Mouse (Mus musculus): Measurements from ENCODE around the gene Tbc1d15.

Gene Tbc1d15

DNA sequence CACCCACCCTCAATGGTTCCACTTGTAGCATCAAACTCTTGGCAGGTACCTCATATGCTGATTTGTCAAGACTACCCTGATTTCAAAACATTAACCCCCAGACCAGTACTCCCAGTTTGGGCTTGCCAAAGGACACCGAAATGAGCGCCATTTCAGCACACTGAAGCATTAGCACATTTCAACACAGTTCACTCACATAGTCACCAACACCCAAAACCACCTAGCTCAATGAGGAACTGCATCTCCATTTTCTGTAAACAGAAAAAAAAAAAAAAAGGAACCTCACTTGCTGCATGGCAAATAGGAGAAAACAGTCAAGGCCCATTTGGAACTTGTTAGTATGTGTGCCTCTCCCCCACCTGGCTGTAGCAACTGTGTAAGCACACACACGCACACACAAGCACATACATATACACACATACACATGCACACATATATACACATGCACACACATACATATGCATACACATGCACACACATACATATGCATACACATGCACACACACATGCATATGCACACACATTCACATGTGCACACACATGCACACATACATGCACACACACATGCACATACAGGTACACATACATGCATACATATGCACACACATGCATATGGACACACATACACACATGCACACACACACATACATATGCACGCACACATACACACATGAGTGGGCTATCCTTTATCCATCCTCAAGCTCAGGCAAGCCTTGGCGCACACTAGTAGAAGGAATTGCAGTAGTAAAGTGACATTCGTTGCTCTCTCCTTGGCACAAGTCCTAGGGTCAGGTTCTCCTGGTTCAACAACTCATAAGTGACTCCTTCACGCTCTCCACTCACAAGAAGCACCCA, 80.5 kb downstream of the Tbc1d15 start:
- peaks cover 11% of the 10 kb centered on the region for H3K9me3 ChIP-seq (ENCODE audit: low read length)
- TF ChIP-seq CTCF (conservative IDR thresholded peaks at IDR 0.05; ENCODE audit: low read length): no peak
- TF ChIP-seq NANOG (IDR thresholded peaks at IDR 0.05; ENCODE audit: borderline replicate concordance, low read length): no peak
- no peak for TF ChIP-seq POU5F1 (IDR thresholded peaks at IDR 0.05; ENCODE audit: borderline replicate concordance, low read length)
- no peak overlapping the region for H3K4me3 ChIP-seq (replicated peaks; ENCODE audit: low read length)
- peaks cover 14% of the 10 kb centered on the region for H3K4me1 ChIP-seq (replicated peaks; ENCODE audit: low read depth, low read length)
- no peaks in the 10 kb centered on the region for H3K36me3 ChIP-seq (ENCODE audit: insufficient read depth, low read length)
- no peaks in the 10 kb centered on the region; the same call in 1 of the 2 replicates for H3K27me3 ChIP-seq (ENCODE audit: insufficient read depth, low read length)

DNA sequence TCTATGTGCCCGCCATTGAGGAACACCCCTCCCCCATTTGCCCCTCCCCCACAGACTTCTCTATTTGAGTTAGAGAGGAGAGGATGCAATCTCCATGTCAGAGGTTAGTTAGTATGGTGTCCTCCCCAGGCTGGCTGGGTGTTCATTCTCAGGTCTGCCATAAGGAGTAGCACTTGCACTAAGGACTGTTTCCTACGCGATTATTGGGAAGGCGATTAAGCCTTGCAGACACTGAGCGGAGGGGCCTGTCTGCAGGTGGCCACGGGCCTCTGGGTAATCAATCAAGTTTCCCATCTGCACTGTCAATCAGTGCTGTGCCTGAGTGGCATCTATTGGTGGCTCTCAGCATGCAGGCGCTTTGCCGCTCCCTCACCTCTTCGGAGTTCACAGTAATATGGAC, 81.9 kb downstream of the Tbc1d15 start:
- H3K4me3 ChIP-seq (replicated peaks; ENCODE audit: low read length): no peak overlapping the region
- no peaks in the 10 kb centered on the region for H3K36me3 ChIP-seq (ENCODE audit: insufficient read depth, low read length)
- no peak for TF ChIP-seq CTCF (conservative IDR thresholded peaks at IDR 0.05; ENCODE audit: low read length)
- no peak for TF ChIP-seq POU5F1 (IDR thresholded peaks at IDR 0.05; ENCODE audit: borderline replicate concordance, low read length)
- no peak for TF ChIP-seq NANOG (IDR thresholded peaks at IDR 0.05; ENCODE audit: borderline replicate concordance, low read length)
- H3K4me1 ChIP-seq (replicated peaks; ENCODE audit: low read depth, low read length): peaks cover 6% of the 10 kb centered on the region
- H3K9me3 ChIP-seq (ENCODE audit: low read length): peaks cover 11% of the 10 kb centered on the region
- H3K27me3 ChIP-seq (ENCODE audit: insufficient read depth, low read length): no peaks in the 10 kb centered on the region; the same call in 1 of the 2 replicates

DNA sequence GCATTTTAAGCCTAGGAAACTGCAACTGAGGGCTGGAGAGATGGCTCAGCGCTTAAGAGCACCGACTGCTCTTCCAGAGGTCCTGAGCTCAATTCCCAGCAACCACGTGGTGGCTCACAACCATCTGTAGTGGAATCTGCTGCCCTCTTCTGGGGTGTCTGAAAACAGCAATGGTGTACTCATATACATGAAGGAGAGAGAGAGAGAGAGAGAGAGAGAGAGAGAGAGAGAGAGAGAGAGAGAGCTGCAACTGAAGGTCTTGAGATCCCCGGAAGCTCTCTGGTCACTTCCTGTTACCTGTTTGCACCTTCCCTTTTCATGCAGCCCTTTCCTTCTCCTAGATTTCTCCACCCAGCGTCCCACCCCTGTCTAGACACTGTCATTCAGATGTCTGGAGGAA, 91.0 kb downstream of the Tbc1d15 start:
- TF ChIP-seq POU5F1 (IDR thresholded peaks at IDR 0.05; ENCODE audit: borderline replicate concordance, low read length): no peak
- TF ChIP-seq CTCF (conservative IDR thresholded peaks at IDR 0.05; ENCODE audit: low read length): peak; percentile 22
- Histone ChIP-seq H3K4me1 (replicated peaks; ENCODE audit: low read depth, low read length) (peaks cover 10% of the 10 kb centered on the region), H3K36me3 (ENCODE audit: insufficient read depth, low read length) (no peaks in the 10 kb centered on the region), H3K27me3 (ENCODE audit: insufficient read depth, low read length) (peaks cover 21% of the 10 kb centered on the region), H3K9me3 (ENCODE audit: low read length) (peaks cover 3% of the 10 kb centered on the region), H3K4me3 (replicated peaks; ENCODE audit: low read length) (no peak overlapping the region)

Measured in E14TG2a.4 (cell line).